Mouse (Mus musculus): ENCODE results near the gene Kantr. TPM values are rescaled to one million over a fixed set of nuclear protein-coding genes. Genes with fewer than 3 reads are reported as not detected.

Kantr gene
- polyA plus RNA-seq (2014; fragmentation: Illumina TruSeq; extraction: RNeasy Lipid Tissue Mini Kit (QIAGEN cat#74804); ENCODE audit: low read depth, low replicate concordance) = 25.8 TPM

GRCm38 (mm10) chrX:152326996-152327688 lies at the start of gene Kantr:
TSS of gene Kantr (minus strand) at chrX:152327495.

GRCm38 (mm10) chrX:152368397-152369273 lies 41.3 kb upstream of the Kantr start, which contains the start of gene Gpr173:
TSS of gene Gpr173 (minus strand) at chrX:152368704.

GRCm38 (mm10) chrX:152342358-152342901 lies 15.1 kb upstream of the Kantr start, which contains the start of gene Tspyl2:
TSS of gene Tspyl2 (minus strand) at chrX:152342425.

Other genes starting within 250 kb of the Kantr start
- 4.4 TPM for gene Iqsec2, start 183.2 kb downstream of the Kantr start, polyA plus RNA-seq (2014; fragmentation: Illumina TruSeq; extraction: RNeasy Lipid Tissue Mini Kit (QIAGEN cat#74804); ENCODE audit: low read depth, low replicate concordance)
- 17.2 TPM for gene Kdm5c, start 94.5 kb downstream of the Kantr start, polyA plus RNA-seq (2014; fragmentation: Illumina TruSeq; extraction: RNeasy Lipid Tissue Mini Kit (QIAGEN cat#74804); ENCODE audit: low read depth, low replicate concordance)
- 35.5 TPM for gene Tspyl2, start 14.9 kb upstream of the Kantr start, polyA plus RNA-seq (2014; fragmentation: Illumina TruSeq; extraction: RNeasy Lipid Tissue Mini Kit (QIAGEN cat#74804); ENCODE audit: low read depth, low replicate concordance)
- gene Gpr173, start 41.2 kb upstream of the Kantr start, polyA plus RNA-seq (2014; fragmentation: Illumina TruSeq; extraction: RNeasy Lipid Tissue Mini Kit (QIAGEN cat#74804); ENCODE audit: low read depth, low replicate concordance) = 2.5 TPM
- gene Cldn34a, start 235.8 kb upstream of the Kantr start, polyA plus RNA-seq (2014; fragmentation: Illumina TruSeq; extraction: RNeasy Lipid Tissue Mini Kit (QIAGEN cat#74804); ENCODE audit: low read depth, low replicate concordance) = not detected

Data from adrenal gland, adult 10 weeks (tissue).